Mouse (Mus musculus): Measurements from ENCODE around the gene Smc5.

The Smc5 gene

GRCm38 (mm10) chr19:23273355-23274053 is at the start of gene Smc5:
Gene Smc5, minus strand, starts transcription at chr19:23273897.
- DNase-seq = peak; percentile 96

- peak; percentile 76 for DNase-seq
Measured at GRCm38 (mm10) chr19:23323107-23323506, 49.4 kb upstream of the Smc5 start.

- no peak for DNase-seq
Measured at GRCm38 (mm10) chr19:23317989-23318358, 44.3 kb upstream of the Smc5 start.

GRCm38 (mm10) chr19:23317295-23317988 is 43.7 kb upstream of the Smc5 start:
- no peak for DNase-seq

- DNase-seq = no peak
Measured at GRCm38 (mm10) chr19:23316851-23317250, 43.2 kb upstream of the Smc5 start.

GRCm38 (mm10) chr19:23309979-23310378 is 36.3 kb upstream of the Smc5 start:
- DNase-seq = no peak

- no peak for DNase-seq
Measured at GRCm38 (mm10) chr19:23306671-23307070, 33.0 kb upstream of the Smc5 start.

GRCm38 (mm10) chr19:23299987-23300386 is 26.3 kb upstream of the Smc5 start:
- DNase-seq = no peak

GRCm38 (mm10) chr19:23298917-23299316 is 25.2 kb upstream of the Smc5 start:
- DNase-seq = no peak

- no peak for DNase-seq
Measured at GRCm38 (mm10) chr19:23297191-23297590, 23.5 kb upstream of the Smc5 start.

GRCm38 (mm10) chr19:23289251-23289650 is 15.6 kb upstream of the Smc5 start:
- DNase-seq = no peak

GRCm38 (mm10) chr19:23281911-23282660 is 8.4 kb upstream of the Smc5 start:
- no peak for DNase-seq

- DNase-seq = no peak
Measured at GRCm38 (mm10) chr19:23274054-23274724, 492 bp upstream of the Smc5 start.

- no peak for DNase-seq
Measured at GRCm38 (mm10) chr19:23256771-23257170, 16.9 kb downstream of the Smc5 start.

- DNase-seq = no peak
Measured at GRCm38 (mm10) chr19:23246473-23246872, 27.2 kb downstream of the Smc5 start.

- no peak for DNase-seq
Measured at GRCm38 (mm10) chr19:23225065-23225464, 48.6 kb downstream of the Smc5 start.

GRCm38 (mm10) chr19:23214326-23214725 is 59.4 kb downstream of the Smc5 start:
- no peak for DNase-seq

- no peak for DNase-seq
Measured at GRCm38 (mm10) chr19:23211325-23211724, 62.4 kb downstream of the Smc5 start.

GRCm38 (mm10) chr19:23203505-23204053 is 70.1 kb downstream of the Smc5 start:
- no peak for DNase-seq

GRCm38 (mm10) chr19:23202106-23202505 is 71.6 kb downstream of the Smc5 start:
- DNase-seq = no peak

GRCm38 (mm10) chr19:23193076-23193475 is 80.6 kb downstream of the Smc5 start:
- DNase-seq = no peak

GRCm38 (mm10) chr19:23191486-23191885 is 82.2 kb downstream of the Smc5 start:
- no peak for DNase-seq

- DNase-seq = no peak
Measured at GRCm38 (mm10) chr19:23189744-23190143, 84.0 kb downstream of the Smc5 start.

Measured in thymus, postnatal 14 days (tissue).